Mouse (Mus musculus): ENCODE data around the gene Spag9.

Gene Spag9

DNA sequence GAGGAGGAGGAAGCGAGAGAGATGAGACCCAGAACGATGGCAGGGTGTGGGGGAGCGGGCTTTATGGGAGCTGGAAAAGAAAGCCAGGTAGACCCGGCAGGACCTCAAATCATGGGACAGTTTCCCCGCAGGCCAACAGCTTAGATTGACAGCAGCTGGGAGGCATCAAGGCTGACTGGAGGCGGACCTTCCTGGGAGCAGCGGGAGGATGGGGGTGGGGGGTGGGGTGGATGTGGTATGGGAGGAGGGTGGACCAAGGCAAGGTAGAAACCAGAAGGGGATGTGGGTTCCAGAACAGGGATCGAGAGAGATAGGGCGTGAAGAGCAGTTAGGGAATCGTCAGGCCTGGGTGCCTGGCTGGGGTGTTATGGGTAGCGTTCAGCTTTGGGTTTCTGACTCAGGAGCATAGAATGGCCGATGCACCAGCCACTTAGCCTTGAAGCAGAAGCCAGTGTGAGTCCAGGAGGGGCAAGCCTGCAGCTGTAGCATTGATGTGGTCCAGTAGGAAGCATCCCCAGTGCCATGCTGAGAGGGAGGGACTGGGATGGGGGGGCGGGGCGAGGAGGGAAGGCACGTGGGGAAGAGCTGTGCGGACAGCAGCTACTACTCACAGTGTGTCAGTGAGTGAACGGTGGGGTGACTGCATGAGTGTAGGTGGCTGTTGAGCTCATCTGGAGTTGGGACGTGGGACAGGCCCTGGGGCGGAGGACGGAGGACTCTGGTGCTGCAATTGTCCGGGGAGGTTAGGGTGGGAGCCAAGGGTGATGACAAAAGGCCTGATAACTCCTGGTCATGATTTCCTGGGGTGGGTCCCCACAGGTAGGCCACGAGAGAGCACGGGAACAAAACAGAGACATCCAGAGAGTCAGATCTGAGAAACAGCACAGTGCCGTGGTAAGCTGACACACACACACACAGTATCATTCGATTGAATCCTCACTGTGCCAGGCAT is 154.9 kb downstream of the Spag9 start:
- no peak for DNase-seq (ENCODE audit: low read depth, low spot score)

DNA sequence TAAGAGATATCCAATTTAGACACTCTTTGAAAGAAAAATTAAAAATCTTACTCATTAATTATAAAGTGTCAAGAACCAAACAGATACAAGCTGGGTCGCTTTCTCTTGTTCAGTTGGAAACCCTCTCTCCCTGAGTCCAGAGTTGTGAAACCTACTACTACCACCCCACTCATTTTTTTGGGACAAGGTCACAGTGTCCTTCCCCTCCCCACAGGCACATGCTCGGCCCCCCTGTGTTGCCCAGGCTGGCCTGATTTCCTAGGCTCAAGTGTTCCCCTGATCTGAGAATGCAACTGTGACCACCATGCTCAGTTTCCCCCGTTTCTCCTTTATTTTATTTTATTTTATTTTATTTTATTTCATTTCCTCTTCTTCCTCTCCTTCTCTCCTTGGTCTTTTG is 158.3 kb downstream of the Spag9 start:
- DNase-seq (ENCODE audit: low read depth, low spot score): no peak

GRCm38 (mm10) chr11:94158521-94158920 is 162.6 kb downstream of the Spag9 start:
- no peak for DNase-seq (ENCODE audit: low read depth, low spot score)

GRCm38 (mm10) chr11:94159066-94159880 is 163.4 kb downstream of the Spag9 start:
- no peak for DNase-seq (ENCODE audit: low read depth, low spot score)

DNA sequence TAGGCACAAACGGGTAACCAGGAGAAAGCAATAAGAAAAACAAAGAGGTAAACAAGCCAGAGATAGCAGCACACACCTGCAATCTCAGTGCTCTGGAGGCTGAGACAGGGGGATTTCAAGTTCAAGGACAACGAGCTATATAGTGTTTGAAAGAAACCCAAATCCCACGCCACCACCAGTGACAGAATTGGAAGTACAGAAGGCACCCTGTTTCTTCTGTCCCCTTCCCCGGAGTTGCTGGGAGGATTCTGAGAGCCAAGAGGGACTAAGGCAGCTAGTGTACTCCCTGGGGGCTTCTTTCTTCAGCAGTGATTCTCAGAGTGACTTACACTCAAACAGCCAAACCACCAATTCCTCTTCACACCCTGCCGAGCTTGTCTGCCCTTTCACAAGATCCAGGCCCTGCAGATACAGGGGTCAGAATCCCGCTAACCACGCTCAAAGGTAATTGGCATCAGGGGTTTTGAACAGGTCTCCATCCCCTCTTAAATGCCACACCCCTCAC is 164.1 kb downstream of the Spag9 start:
- no peak for DNase-seq (ENCODE audit: low read depth, low spot score)

- DNase-seq (ENCODE audit: low read depth, low spot score): peak; percentile 8
Observed at GRCm38 (mm10) chr11:94160443-94161266, 164.8 kb downstream of the Spag9 start.

DNA sequence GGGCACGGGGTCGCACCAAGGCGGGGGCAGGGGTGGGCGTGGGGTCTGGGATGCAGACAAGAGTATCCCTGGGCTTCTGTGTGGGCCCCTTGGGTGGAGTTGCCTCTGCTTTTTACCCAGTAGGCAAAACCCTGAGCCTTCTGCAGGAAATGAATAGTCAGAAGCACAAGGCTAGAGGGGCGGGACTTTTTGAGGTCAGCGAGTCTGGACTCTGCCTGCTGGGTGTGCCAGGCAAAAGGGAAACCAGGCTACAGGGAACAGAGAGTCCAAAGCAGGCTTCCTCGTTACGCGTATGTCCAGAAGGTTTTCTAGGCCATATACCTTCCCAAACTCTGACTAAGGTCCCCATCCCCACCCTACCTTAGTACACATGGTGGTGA is 165.4 kb downstream of the Spag9 start:
- no peak for DNase-seq (ENCODE audit: low read depth, low spot score)

- DNase-seq (ENCODE audit: low read depth, low spot score): no peak
Observed at GRCm38 (mm10) chr11:94161867-94162581, 166.1 kb downstream of the Spag9 start.

GRCm38 (mm10) chr11:94163005-94163767 is 167.3 kb downstream of the Spag9 start:
- DNase-seq (ENCODE audit: low read depth, low spot score): peak; percentile 11

DNA sequence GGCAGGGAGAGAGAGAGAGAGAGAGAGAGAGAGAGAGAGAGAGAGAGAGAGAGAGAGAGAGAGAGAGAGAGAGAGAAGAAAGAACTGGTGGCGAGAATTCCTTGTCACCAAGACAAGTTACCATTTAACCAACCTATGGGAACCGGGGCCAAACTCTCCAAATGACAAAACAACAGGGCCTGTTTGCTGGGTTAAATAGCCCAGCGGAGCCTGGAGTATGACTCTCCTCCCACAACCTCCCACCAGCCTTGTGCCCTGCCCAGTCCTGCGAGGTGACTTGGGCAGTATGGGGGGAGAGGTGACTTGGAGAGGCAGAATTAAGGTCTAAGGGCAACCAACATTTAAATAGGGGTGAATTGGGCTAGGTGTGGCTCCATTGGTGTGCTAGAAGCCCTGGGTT is 169.9 kb downstream of the Spag9 start:
- no peak for DNase-seq (ENCODE audit: low read depth, low spot score)

GRCm38 (mm10) chr11:94168238-94168637 is 172.3 kb downstream of the Spag9 start:
- no peak for DNase-seq (ENCODE audit: low read depth, low spot score)

GRCm38 (mm10) chr11:94169596-94169995 is 173.7 kb downstream of the Spag9 start:
- no peak for DNase-seq (ENCODE audit: low read depth, low spot score)

- no peak for DNase-seq (ENCODE audit: low read depth, low spot score)
Observed at GRCm38 (mm10) chr11:94171691-94172090, 175.8 kb downstream of the Spag9 start.

DNA sequence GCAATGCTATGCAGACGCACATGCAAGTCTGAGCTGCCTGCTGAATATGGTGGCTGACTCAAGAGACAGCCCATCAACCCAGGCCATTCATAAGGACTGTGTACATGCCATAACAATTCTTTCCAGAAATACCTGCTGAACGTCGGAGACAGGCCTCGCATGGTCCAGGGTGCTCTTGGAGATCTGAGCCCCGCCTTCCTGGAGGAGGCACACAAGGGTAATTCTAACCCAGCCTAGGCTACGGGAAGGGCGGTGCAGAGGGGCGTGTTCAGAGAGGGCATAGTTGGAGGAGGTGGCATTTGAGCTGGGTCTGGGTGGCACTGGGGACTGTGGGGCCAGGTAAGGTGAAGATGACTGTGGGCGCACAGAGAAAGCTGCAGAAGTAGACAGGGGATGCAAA is 176.3 kb downstream of the Spag9 start:
- DNase-seq (ENCODE audit: low read depth, low spot score): no peak

DNA sequence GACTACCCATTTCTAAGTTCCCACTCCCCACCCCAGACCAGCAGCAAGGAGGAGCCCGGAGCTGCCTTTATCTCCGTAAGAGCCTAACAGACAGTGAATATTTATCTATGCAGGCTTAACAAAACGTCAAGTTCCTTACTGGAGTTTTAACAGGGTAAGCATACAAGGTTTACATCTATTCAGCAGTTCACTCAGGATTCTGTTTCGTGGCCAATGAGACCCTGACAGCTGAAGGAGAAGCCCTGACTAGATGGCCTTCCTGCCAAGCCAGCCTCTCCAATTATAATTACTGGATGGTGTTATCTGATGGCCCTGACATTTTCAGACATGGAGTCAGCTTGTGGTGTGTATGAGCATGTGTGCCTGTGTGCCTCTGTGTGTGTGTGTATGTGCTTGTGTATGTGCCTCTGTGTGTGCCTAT is 177.8 kb downstream of the Spag9 start:
- DNase-seq (ENCODE audit: low read depth, low spot score): no peak

- DNase-seq (ENCODE audit: low read depth, low spot score): no peak
Observed at GRCm38 (mm10) chr11:94175288-94175687, 179.4 kb downstream of the Spag9 start.

Measured in A20 (cell line).